In the genomic region with DNA sequence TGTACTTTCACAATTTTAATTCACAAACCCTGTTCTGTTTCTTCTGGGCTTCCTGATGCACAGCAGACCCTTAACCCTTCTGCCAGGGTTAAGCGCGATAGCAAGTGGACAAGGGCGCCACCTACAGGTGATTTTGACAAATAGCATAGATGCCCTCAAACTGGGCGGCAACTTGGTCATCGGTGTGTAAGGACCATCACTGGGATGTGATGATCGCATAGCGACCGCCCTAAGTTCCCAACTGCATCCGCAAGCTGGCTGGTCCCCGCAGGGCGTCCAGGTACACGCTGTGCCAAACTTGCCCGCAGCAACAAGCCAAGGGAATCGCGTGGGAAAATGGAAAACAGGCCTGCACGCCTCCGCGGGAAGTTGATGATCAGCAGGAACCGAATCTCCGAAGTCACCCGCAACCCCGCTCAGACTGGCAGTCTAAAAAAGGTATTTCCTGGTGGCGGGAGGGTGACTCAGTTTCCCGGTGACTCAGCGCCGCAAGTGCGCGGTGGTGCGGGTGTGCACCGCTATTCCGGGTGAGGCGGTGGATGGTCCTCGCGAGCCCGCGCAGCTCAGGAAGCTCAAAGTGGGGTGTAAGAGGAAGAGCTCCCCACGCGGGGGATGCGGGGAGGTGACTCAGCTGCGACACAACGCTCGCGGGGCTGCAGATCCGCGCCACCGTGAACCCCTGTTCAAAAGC, we compare ENCODE assay signal across 8 mouse cellular contexts.
DNase-seq lines count a peak whose midpoint lies in the region; ATAC-seq and TF ChIP-seq lines count a peak whose summit lies in the region.

No protein-coding gene starts in this region.

- H3K36me3 ChIP-seq in kidney, adult 2 months (ENCODE audit: control insufficient read depth, insufficient read depth, low read length), result no peaks in the 10 kb centered on the region
- H3K36me3 ChIP-seq in limb, embryonic 11.5 days (ENCODE audit: control insufficient read depth, insufficient read depth, low read length), result no peaks in the 10 kb centered on the region
- no peaks in the 10 kb centered on the region for H3K36me3 ChIP-seq in midbrain, embryonic 13.5 days

- peak; percentile 95 for TF ChIP-seq CTCF in kidney, adult 2 months (conservative IDR thresholded peaks at IDR 0.05; ENCODE audit: insufficient read depth, insufficient read length, low read depth, low read length)

- TF ChIP-seq POLR2A in kidney, adult 2 months (IDR thresholded peaks at IDR 0.05; ENCODE audit: low read depth, low read length), result no peak

- H3K27ac ChIP-seq in kidney, adult 2 months (ENCODE audit: insufficient read depth, low read depth, low read length), result no peak overlapping the region
- no peak overlapping the region for H3K27ac ChIP-seq in limb, embryonic 11.5 days (replicated peaks; ENCODE audit: low read depth, low read length)
- no peak overlapping the region for H3K27ac ChIP-seq in midbrain, embryonic 13.5 days

- peak overlapping the region; percentile 52 for H3K9ac ChIP-seq in limb, embryonic 11.5 days (ENCODE audit: low read length)
- H3K9ac ChIP-seq in midbrain, embryonic 13.5 days (replicated peaks), result peak overlapping the region; percentile 63

- no peaks in the 10 kb centered on the region for H3K9me3 ChIP-seq in limb, embryonic 11.5 days (ENCODE audit: control insufficient read depth, low read length)
- no peaks in the 10 kb centered on the region for H3K9me3 ChIP-seq in midbrain, embryonic 13.5 days

- no peaks in the 10 kb centered on the region for H3K4me1 ChIP-seq in kidney, adult 2 months (ENCODE audit: control insufficient read depth, insufficient read depth, low read length)
- H3K4me1 ChIP-seq in limb, embryonic 11.5 days (ENCODE audit: control insufficient read depth, insufficient read depth, low read length), result peaks cover 6% of the 10 kb centered on the region; the same call in 1 of the 2 replicates
- peaks cover 12% of the 10 kb centered on the region for H3K4me1 ChIP-seq in midbrain, embryonic 13.5 days (replicated peaks)

- H3K4me3 ChIP-seq in kidney, adult 2 months (ENCODE audit: insufficient read depth, low read depth, low read length), result no peak overlapping the region
- H3K4me3 ChIP-seq in limb, embryonic 11.5 days (ENCODE audit: low read depth, low read length), result peak overlapping the region; percentile 36
- peak overlapping the region; percentile 46 for H3K4me3 ChIP-seq in midbrain, embryonic 13.5 days (replicated peaks)

- 1% methylated on average over 46 of the region's 46 CpGs for WGBS in kidney, adult 2 months
- under 1% methylated on average over 45 of the region's 46 CpGs for WGBS in limb, embryonic 11.5 days
- 1% methylated on average over 46 of the region's 46 CpGs for WGBS in midbrain, embryonic 13.5 days

- peak; percentile 53; the same call in 1 of the 2 replicates for ATAC-seq in limb, embryonic 11.5 days (ENCODE audit: insufficient number of reproducible peaks, low FRiP score, low TSS enrichment, low read depth)
- ATAC-seq in midbrain, embryonic 13.5 days, result peak; percentile 81

- H3K27me3 ChIP-seq in kidney, adult 2 months (replicated peaks; ENCODE audit: control insufficient read depth, insufficient read depth, low read length), result no peaks in the 10 kb centered on the region
- H3K27me3 ChIP-seq in limb, embryonic 11.5 days (ENCODE audit: control insufficient read depth, insufficient read depth, low read length), result 0 out of 2 replicates have a peak, but pooled peaks cover 6% of the 10 kb centered on the region
- peaks cover 14% of the 10 kb centered on the region for H3K27me3 ChIP-seq in midbrain, embryonic 13.5 days

- peak; percentile 49 for DNase-seq in ovary, postnatal 10 days (ENCODE audit: low spot score)
- DNase-seq in ovary, adult 18-20 months (ENCODE audit: low spot score), result no peak
- DNase-seq in embryo, embryonic 11.5 days (ENCODE audit: low read depth, low spot score), result peak; percentile 74
- DNase-seq in heart, adult 18-20 months, result peak; percentile 60 to 86
- peak; percentile 64 for DNase-seq in kidney, adult 2 months
- DNase-seq in limb, embryonic 11.5 days (ENCODE audit: low spot score), result peak; percentile 86
- DNase-seq in spleen, adult 12 weeks (ENCODE audit: low spot score), result peak; percentile 29

- peak overlapping the region; percentile 93 for H3K4me2 ChIP-seq in limb, embryonic 11.5 days (ENCODE audit: low read depth, severe bottlenecking)
- peak overlapping the region; percentile 90 for H3K4me2 ChIP-seq in midbrain, embryonic 13.5 days (replicated peaks)
